Mouse (Mus musculus) T-helper 1 cell (primary cell): Measurements from ENCODE around the gene Rgs9bp.
"Not testable (repeated sequence)": the region's sequence is repeated elsewhere in the genome, so short reads cannot be mapped to it uniquely, and the experiment has no call there.

Source experiments
- in situ Hi-C: fragments of 300-600 bp; cut with MboI, MseI; formaldehyde crosslinking; loops from one replicate; pipeline ENCODE4 v1.15.1; 2025; ENCODE audit warnings: high pct_unique_total_duplicates

The Rgs9bp gene

GRCm38 (mm10) chr7:35535750-35536512 lies 49.5 kb downstream of the Rgs9bp start:
- in situ Hi-C loops, result no loop called here

DNA sequence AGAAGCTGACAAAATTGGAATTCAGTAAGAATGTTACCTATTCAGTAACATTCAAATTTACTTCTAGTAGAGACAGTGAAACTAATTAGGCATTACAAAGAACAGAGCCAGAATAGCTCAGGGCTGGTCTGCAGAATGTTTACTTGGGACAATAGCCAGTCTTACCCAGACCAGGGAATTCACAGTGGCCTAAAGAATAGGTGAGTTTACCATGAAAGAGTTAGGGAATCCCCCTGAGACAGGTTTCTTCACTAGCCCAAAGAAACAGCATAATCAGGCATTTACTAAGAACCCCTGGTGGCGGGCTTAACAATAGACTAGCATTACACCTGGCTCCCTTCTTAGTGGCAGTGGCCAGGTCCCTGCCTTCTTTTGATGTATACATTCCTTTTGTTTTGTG lies 54.8 kb downstream of the Rgs9bp start:
- in situ Hi-C loops, result not testable (repeated sequence)

GRCm38 (mm10) chr7:35530026-35530425 lies 55.4 kb downstream of the Rgs9bp start:
- in situ Hi-C loops, result no loop called here
